In the genomic region with DNA sequence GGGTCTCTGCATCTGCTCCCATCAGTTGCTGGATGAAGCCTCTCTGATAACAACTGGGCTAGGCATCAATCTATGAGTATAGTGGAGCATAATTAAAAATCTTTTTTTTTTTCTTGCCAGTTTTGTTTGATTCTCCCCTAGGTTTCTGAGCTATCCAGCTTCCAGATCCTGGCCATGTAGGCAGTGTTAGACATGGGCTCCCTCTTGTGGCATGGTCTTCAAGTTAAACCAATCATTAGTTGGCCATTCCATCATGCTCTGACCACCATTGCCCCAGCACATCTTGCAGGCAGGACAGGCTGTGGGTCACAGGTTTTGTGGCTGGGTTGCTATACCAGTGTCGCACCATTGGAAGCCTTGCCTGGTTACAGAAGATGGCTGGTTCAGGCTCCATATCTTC, we compare ENCODE assay signal across 10 mouse cellular contexts.
DNase-seq lines count a peak whose midpoint lies in the region; TF ChIP-seq lines count a peak whose summit lies in the region.
"Had no signal": no experiment of that assay in that cellular context is flagged by ENCODE, and none has a peak within 500 bp of the region (broad histone marks: within the 10 kb centered on the region; RNA-seq: fewer than 3 reads in every experiment).

No protein-coding gene starts in this region.

- no peaks in the 10 kb centered on the region for H3K9me3 ChIP-seq in MEL (replicated peaks; ENCODE audit: insufficient read depth, low read length)
- H3K9me3 ChIP-seq: hindbrain, embryonic 15.5 days had no signal

- peak; percentile 19 for TF ChIP-seq RAD21 in MEL (IDR thresholded peaks at IDR 0.05; ENCODE audit: low read depth, low read length)

- H3K4me1 ChIP-seq in MEL (ENCODE audit: control insufficient read depth in 1 of 2, insufficient read depth in 2 of 2, low read length in 2 of 2) = no peaks in the 10 kb centered on the region
- H3K4me1 ChIP-seq: hindbrain, embryonic 15.5 days had no signal

- H3K79me2 ChIP-seq in MEL (ENCODE audit: control insufficient read depth, insufficient read depth, low read length, poor library complexity) = no peaks in the 10 kb centered on the region

- TF ChIP-seq POLR2A in MEL (IDR thresholded peaks at IDR 0.05; ENCODE audit: control insufficient read depth in 1 of 2, insufficient read depth in 1 of 2, low read depth in 1 of 2, low read length in 2 of 2, poor library complexity in 1 of 2) = no peak

- no peaks in the 10 kb centered on the region for H3K27me3 ChIP-seq in MEL (ENCODE audit: control insufficient read depth in 1 of 2, insufficient read depth in 2 of 2, low read length in 2 of 2)
- H3K27me3 ChIP-seq: hindbrain, embryonic 15.5 days had no signal

- no peak for TF ChIP-seq EP300 in MEL (IDR thresholded peaks at IDR 0.05; ENCODE audit: low read depth in 1 of 2, low read length in 2 of 2)

- H3K27ac ChIP-seq in MEL (ENCODE audit: control insufficient read depth, low read depth, low read length) = no peak overlapping the region
- H3K27ac ChIP-seq in layer of hippocampus, adult 2 months = no peak overlapping the region
- H3K27ac ChIP-seq: hindbrain, embryonic 15.5 days had no signal

- H3K36me3 ChIP-seq in MEL (ENCODE audit: control insufficient read depth in 1 of 2, insufficient read depth in 2 of 2, low read length in 2 of 2) = no peaks in the 10 kb centered on the region
- H3K36me3 ChIP-seq: hindbrain, embryonic 15.5 days had no signal

- DNase-seq in cerebellum, adult 9-10 months = peak; percentile 4
- DNase-seq in cerebellum, adult 11 months = no peak
- DNase-seq in layer of hippocampus, adult 11-12 months (ENCODE audit: low spot score) = peak; percentile 28
- no peak for DNase-seq in layer of hippocampus, postnatal 36 days
- DNase-seq in MEL (ENCODE audit: low read depth, low spot score) = no peak
- DNase-seq in layer of hippocampus, adult 2 months (ENCODE audit: low spot score in 2 of 2) = peak; percentile 18 to 21
- DNase-seq in ovary, postnatal 14 days (ENCODE audit: low spot score) = no peak
- no peak for DNase-seq in heart, adult 11 months

- no peak overlapping the region for H3K9ac ChIP-seq in MEL (ENCODE audit: control insufficient read depth, low read depth, low read length, poor library complexity, severe bottlenecking)
- H3K9ac ChIP-seq: hindbrain, embryonic 15.5 days had no signal

- no peak for TF ChIP-seq CTCF in MEL (IDR thresholded peaks at IDR 0.05 in 2 of 3, conservative IDR thresholded peaks at IDR 0.05 in 1 of 3; ENCODE audit: control insufficient read depth in 1 of 3, insufficient read depth in 1 of 3, low read depth in 2 of 3, low read length in 3 of 3, poor library complexity in 1 of 3, severe bottlenecking in 1 of 3)
- TF ChIP-seq CTCF in layer of hippocampus, adult 2 months (conservative IDR thresholded peaks at IDR 0.05) = peak; percentile 74

- H3K4me3 ChIP-seq in MEL (ENCODE audit: control insufficient read depth in 1 of 2, insufficient read depth in 1 of 2, low read depth in 2 of 2, low read length in 2 of 2) = no peak overlapping the region
- H3K4me3 ChIP-seq in layer of hippocampus, adult 2 months = no peak overlapping the region
- H3K4me3 ChIP-seq: hindbrain, embryonic 15.5 days; myocyte had no signal

TF ChIP-seq in MEL, 35 proteins besides CTCF, POLR2A, EP300 and RAD21:
- TF ChIP-seq MXI1 (IDR thresholded peaks at IDR 0.05; ENCODE audit: low read depth, low read length) = no peak
- TF ChIP-seq MAX (IDR thresholded peaks at IDR 0.05; ENCODE audit: low read length) = no peak
- TF ChIP-seq TAL1 (IDR thresholded peaks at IDR 0.05; ENCODE audit: low read length) = no peak
- TF ChIP-seq SMC3 (IDR thresholded peaks at IDR 0.05; ENCODE audit: low read depth, low read length) = peak; percentile 28; the same call in 1 of the 2 replicates
- no peak for TF ChIP-seq USF1 (IDR thresholded peaks at IDR 0.05; ENCODE audit: low read depth, low read length)
- no peak for TF ChIP-seq CHD2 (IDR thresholded peaks at IDR 0.05; ENCODE audit: low read length)
- TF ChIP-seq MEF2A (IDR thresholded peaks at IDR 0.05; ENCODE audit: extremely low read depth, insufficient replicate concordance, low read depth, low read length, poor library complexity, severe bottlenecking) = no peak

Comparison
In these comparisons a context has a peak if more than half of its experiments do, and no peak if none do; other contexts are left out.
1. DNase-seq: peak in cerebellum, adult 9-10 months (single experiment), layer of hippocampus, adult 11-12 months (single experiment) and layer of hippocampus, adult 2 months (2 of 2); none in cerebellum, adult 11 months (single experiment), layer of hippocampus, postnatal 36 days (0 of 2), MEL (single experiment), ovary, postnatal 14 days (single experiment) and heart, adult 11 months (single experiment).